Mouse (Mus musculus) adrenal gland, adult 18-20 months (tissue): ENCODE data around the gene Lrrc63. TPM values are rescaled to one million over a fixed set of nuclear protein-coding genes. Genes with fewer than 3 reads are reported as not detected.

Experiments used
- total RNA-seq, 2 experiments: library from RNA; stranded (reverse); gene quantifications; 1 replicate in 1 of 2; 2 replicates in 1 of 2; pipeline ENCODE4 v1.2.3; 2021

The Lrrc63 gene
- total RNA-seq, 2 experiments from 2014 or later, result not detected

Other genes with a start within 250 kb of the Lrrc63 start
- 10 to 100 TPM; 14.0 to 14.2 TPM for gene Lrch1, start 183.0 kb downstream of the Lrrc63 start, total RNA-seq
- 1 to 10 TPM in 1 of 2 experiments, under 1 TPM in 1; 0.86 to 2.4 TPM for gene Rubcnl, start 114.9 kb downstream of the Lrrc63 start, total RNA-seq
- gene Lcp1, start 220 bp upstream of the Lrrc63 start, total RNA-seq, result 10 to 100 TPM; 14.8 to 26.2 TPM
- gene Cpb2, start 111.4 kb upstream of the Lrrc63 start, total RNA-seq, result not detected
- 10 to 100 TPM; 27.0 to 30.0 TPM for gene Zc3h13, start 153.5 kb upstream of the Lrrc63 start, total RNA-seq